Mouse (Mus musculus) cerebral cortex, adult 2 months (tissue): ENCODE data around the gene Tex14.

Experiments used
- WGBS: fragments of 180-500 bp; shearing (Covaris S2); methylation state at CpG from one replicate; pipeline ENCODE4 v1.1.7; 2018; 5-methylcytosine and 5-hydroxymethylcytosine counted together

Tex14 gene

GRCm38 (mm10) chr11:87574520-87575180 is 169.8 kb downstream of the Tex14 start:
- WGBS: 85% methylated on average over 21 of the region's 21 CpGs

GRCm38 (mm10) chr11:87577601-87578248 is 172.9 kb downstream of the Tex14 start:
- 24% methylated on average over 6 of the region's 6 CpGs for WGBS

DNA sequence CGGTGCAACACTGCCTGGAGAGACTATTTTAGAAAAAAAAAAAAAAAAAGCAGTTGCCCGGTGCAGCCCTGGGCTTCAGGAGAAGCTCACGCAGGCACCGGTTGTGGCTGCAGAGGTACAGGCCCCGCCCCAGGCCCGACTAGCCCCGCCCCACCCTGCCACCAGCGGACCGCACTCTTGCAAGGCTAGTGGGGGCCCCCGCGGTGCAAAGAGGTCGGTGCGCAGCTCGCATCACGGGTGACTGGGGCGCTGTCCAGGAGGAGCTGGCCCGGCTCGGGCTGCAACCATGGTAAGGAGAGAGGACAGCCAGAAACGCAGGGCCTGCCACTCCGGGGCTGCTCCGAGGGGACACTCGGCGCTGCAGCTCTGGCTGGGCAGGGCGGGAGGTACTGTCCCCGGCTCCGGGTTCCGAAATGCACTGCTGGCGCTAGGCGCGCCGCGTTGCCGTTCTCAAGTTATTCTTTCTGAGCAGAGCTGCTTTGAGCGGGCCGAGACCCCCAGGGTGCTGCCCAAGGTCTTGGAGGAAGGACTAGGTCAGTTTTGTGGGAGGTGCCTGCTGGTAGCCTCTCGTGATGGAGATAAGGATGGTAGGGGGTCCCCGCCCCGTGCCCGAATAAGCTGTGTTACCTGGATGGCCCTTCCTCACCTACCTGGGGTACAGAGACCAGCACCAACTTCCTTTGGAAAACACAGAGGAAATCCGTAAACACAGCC is 173.5 kb downstream of the Tex14 start:
- WGBS: under 1% methylated on average over 40 of the region's 40 CpGs

GRCm38 (mm10) chr11:87578963-87579601 is 174.2 kb downstream of the Tex14 start:
- WGBS: 9% methylated on average over 10 of the region's 10 CpGs

DNA sequence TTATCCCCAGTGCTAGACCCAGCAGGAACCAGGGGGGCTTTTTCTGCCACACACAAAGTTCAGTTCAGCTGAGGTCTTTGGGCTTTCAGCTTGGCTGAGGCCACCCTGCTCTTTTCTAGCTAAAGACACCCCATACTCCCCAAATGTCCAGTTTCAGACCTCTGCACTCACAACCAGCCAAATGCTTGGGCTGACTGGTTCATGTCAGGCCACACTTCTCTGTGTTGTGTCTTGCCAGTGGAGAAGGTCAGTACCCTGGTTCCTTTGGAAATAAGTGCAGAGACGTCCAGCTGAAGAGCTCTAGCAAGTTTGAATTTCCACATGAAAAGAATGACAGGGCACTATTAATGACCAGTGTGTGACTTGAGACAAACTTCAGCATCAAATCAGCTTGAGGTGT is 174.8 kb downstream of the Tex14 start:
- 43% methylated on average over 1 of the region's 1 CpGs for WGBS

DNA sequence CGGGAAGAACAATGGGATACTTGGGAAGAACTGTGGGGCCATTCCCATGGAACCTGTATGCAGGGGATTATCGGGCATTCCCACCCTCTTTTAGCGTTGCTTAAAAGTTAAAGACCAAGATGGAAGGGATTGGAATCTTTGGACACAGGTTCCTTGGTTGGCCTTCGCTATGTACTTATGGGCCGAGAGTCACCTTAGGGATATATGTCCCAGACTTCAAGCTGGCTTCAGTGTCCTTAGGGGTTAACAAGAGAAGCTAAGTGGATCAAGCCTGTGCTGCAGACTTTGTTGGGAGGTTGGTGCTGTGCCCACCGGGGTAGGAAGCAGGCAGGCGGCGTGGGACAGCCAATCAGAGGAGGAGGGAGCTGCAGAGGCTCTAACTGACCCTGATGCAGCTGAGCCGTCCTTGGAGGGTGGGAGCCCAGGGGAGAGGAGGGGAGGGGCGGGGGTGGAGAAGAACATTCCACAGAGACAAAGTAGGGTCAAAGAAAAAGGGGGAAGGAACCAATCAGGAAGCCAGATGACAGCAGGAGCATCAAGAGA is 175.7 kb downstream of the Tex14 start:
- 46% methylated on average over 10 of the region's 10 CpGs for WGBS

DNA sequence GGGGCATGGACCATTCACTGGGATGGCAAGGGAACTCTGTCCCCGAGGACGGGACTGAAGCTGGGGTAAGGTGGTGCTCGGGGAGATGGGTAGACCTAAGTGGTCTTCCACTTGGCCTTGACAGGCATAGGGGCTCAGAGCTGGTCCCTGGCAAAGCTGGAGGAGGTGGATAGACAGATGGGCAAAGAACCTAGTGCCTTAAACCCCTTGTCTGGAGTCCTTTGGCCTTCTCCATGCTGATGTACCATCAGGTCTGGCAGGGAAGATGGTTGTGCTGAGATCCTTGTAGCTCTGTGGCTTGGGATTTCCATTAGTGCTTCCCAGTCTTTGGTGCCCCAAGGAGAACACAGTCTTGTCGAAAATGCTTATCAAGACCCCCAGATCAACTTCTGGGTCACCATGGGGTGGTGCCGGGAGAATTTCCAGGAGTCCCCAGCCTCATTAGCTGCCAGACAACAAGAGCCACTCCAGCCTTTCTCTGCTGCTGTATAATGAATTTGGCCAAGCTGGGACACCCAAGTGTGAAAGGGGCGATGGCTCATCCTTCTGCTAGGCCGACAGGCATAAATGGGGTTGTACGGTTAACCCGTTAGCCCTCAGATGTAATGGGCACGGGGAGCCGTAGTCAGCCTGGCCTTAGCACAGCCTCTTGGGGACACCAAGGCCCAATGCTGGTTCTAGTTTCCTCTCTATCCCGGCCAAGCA is 176.4 kb downstream of the Tex14 start:
- 79% methylated on average over 12 of the region's 12 CpGs for WGBS

- 56% methylated on average over 8 of the region's 8 CpGs for WGBS
Measured at GRCm38 (mm10) chr11:87581933-87582710, 177.3 kb downstream of the Tex14 start.

GRCm38 (mm10) chr11:87583291-87584034 is 178.6 kb downstream of the Tex14 start:
- 81% methylated on average over 6 of the region's 6 CpGs for WGBS

DNA sequence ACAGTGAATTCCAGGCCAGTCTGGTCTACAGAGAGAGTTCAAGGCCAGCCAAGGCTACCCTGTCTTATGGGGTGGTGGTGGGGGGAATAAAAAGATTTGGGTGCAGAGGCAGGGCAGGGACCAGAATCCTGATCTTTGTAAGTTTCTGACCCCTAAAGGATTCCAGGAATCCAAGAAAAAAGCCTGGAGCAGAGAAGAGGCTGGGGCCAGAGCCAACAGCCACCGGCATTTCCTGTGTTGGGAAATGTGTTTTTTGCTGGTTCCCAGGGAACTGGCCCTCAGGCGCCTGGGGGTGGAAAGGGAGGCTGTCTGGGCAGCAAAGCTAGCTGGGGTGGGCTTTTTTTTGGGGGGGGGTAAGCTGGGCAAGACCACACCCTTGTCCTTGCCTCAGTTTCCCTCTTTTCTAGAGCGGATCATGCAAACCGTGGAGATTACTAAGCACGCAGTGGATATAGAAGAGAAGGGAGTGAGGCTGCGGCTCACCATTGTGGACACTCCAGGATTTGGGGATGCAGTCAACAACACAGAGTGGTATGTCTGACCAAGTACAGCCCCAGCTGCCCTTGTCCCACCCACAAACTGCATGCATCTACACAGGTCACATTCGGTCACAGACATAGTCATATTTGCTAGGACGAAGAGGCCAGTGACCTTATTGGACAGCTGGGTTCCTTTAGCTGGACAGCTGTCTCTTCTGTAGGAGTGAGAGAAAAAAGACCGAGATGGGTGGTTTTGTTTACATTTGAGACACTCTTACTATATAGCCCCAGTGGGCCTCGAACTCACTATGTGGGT is 180.0 kb downstream of the Tex14 start:
- 74% methylated on average over 10 of the region's 10 CpGs for WGBS

DNA sequence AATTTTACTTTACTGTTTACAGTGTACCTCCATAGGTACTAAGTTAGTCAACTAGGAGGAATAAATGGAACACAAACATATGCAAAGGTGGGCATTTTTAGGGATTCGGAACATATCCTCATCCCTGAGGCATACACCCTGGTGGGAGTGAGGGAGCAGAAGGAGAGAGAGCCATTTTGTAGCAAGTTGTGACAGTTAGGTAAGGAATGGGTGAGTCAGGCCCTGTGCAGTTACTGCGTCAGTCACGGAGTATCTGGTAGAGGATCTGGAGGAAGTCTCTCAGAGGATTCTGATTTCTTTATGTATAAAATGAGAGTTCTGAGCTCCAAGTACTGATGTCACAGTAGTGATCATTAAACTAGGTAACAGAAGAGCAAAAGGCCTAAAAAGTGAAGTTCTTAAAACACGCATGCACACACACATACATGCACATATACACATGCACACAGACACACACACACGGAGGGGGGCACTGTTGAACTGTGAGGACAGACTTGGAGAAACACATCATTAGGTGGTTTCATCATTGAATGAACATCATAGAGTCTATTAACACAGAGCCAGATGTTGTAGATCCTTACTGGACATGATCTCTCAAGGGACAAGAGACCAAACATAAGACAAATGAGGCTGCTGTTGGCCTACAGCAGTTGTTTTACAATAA is 182.5 kb downstream of the Tex14 start:
- 72% methylated on average over 5 of the region's 5 CpGs for WGBS

DNA sequence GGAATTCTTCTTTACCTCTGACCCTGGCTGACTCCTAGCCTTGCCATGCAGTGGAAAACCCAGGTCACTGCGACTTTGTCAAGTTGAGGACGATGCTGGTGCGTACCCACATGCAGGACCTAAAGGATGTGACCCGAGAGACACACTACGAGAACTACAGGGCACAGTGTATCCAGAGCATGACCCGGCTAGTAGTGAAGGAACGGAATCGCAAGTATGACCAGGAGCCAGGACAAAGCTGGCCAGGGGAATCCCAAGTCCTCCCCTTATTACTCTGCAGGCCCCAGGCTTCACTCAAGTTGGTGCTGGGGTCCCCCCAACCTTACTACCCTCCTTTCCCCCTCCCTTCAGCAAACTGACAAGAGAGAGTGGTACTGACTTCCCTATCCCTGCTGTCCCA is 184.7 kb downstream of the Tex14 start:
- 88% methylated on average over 8 of the region's 8 CpGs for WGBS

- WGBS: 2% methylated on average over 25 of the region's 25 CpGs
Measured at GRCm38 (mm10) chr11:87590841-87591525, 186.1 kb downstream of the Tex14 start.

- under 1% methylated on average over 61 of the region's 61 CpGs for WGBS
Measured at GRCm38 (mm10) chr11:87591526-87592353, 186.9 kb downstream of the Tex14 start, which contains the start of gene Mtmr4. TSS of gene Mtmr4 (plus strand) at chr11:87592162.

DNA sequence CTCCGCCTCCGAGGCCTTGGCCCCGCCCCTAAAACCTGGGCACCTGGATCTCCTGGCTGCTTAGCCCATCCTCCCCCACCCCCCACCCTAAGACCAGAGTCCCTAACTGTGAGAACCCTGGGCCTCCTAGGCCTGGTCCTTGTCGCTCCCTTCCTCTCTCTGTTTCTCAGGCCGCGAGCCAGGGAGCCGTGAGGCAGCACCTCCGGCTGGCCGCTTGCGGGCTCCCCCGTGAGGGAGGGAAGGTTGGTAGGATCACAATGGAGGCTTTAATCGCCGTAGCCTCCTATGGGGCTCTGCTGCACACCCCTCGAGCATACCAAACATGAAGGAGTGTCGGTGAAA is 187.5 kb downstream of the Tex14 start:
- 0% methylated on average over 15 of the region's 15 CpGs for WGBS

GRCm38 (mm10) chr11:87592713-87593598 is 188.1 kb downstream of the Tex14 start:
- 31% methylated on average over 13 of the region's 13 CpGs for WGBS
